Mouse (Mus musculus): ENCODE measurements around the gene Arhgef3.

Gene Arhgef3

DNA sequence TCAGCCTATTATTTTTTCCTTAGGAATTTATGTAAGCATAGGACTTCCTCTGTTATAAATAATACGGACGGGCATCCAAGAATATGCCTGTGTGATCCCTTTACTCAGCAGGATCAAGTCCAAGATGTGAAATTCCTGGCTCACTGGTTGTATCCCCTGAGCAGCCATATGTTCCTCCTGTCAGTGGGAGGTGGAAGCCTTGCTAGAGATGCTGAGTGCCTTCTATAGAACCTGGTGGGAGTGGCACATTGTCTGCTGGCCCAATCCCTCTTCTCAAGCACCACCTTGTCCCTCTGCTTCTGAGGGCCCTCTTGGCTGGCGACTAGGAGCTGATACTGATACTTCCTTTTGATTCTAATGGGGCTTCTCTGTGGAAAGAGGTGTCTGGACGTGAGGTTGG is 155.1 kb downstream of the Arhgef3 start:
- no peak for DNase-seq (ENCODE audit: low spot score)

GRCm38 (mm10) chr14:27270466-27270865 is 155.8 kb downstream of the Arhgef3 start:
- DNase-seq (ENCODE audit: low spot score) = no peak

- peak; percentile 28 for DNase-seq (ENCODE audit: low spot score)
These were observed 156.8 kb downstream of the Arhgef3 start for GRCm38 (mm10) chr14:27271371-27272071.

GRCm38 (mm10) chr14:27272072-27272834 is 157.6 kb downstream of the Arhgef3 start:
- DNase-seq (ENCODE audit: low spot score) = no peak

- no peak for DNase-seq (ENCODE audit: low spot score)
These were observed 158.1 kb downstream of the Arhgef3 start for GRCm38 (mm10) chr14:27272835-27273138.

GRCm38 (mm10) chr14:27273169-27273568 is 158.5 kb downstream of the Arhgef3 start:
- no peak for DNase-seq (ENCODE audit: low spot score)

GRCm38 (mm10) chr14:27277259-27277658 is 162.6 kb downstream of the Arhgef3 start:
- no peak for DNase-seq (ENCODE audit: low spot score)

GRCm38 (mm10) chr14:27280201-27280890 is 165.6 kb downstream of the Arhgef3 start:
- no peak for DNase-seq (ENCODE audit: low spot score)

- DNase-seq (ENCODE audit: low spot score) = no peak
These were observed 169.3 kb downstream of the Arhgef3 start for GRCm38 (mm10) chr14:27283956-27284355.

DNA sequence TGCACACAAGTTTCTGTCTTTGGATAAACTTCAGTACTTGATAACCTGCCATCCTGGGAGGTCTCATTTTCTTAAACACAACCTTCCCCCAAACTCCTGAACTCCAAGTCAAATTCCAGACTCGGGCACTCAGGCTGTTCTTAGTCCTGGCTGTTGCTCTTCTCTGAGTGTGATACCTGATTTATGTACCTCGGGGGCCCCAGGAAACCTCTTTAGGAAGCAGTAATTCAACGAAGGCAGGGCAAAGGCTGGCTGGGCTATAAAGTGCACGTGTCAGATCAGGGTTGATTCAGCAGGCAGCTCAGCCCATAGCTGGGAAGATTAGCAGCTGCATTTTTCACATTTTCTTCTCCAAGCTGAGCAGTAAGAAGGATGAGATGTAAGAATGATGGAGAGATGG is 171.5 kb downstream of the Arhgef3 start:
- no peak for DNase-seq (ENCODE audit: low spot score)

DNA sequence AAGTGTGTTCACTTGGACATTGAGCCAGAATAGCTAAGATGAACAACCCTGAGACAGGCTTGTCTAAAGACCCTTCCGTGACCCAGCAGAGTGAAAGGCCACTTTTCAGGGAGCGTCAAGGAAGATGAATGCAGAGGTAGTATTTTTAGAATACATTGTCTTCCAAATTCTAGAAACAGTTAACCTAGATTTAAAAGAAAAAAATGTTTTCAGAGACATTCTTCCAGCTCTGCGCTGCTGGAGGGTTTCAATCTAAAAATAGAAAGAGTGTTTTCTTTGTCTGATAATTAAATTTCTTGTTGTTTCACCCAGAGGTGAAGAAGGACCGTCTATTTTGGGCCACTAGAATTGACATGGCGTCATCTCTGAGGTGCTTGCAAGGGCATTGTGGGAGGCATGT is 174.4 kb downstream of the Arhgef3 start:
- DNase-seq (ENCODE audit: low spot score) = no peak

DNA sequence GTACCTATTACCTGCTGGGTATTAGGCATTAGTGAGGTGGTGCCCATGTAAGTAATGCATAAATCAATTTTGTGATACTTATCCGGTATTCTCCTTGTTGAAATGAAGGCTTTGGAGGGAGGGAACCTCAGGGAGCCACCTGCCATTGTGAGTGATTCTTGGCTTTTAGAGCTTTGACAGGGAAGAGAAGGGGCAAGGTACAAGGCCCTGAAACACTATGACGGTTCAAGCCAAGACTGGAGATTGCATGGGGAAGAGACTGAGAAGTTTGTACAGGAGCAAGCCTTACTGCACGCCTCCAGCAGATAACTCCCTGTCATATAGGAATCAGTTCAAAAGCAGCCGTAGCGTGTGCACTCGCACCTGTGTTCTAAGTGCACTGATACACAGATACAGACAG is 177.4 kb downstream of the Arhgef3 start:
- no peak for DNase-seq (ENCODE audit: low spot score)

- no peak for DNase-seq (ENCODE audit: low spot score)
These were observed 181.1 kb downstream of the Arhgef3 start for GRCm38 (mm10) chr14:27295821-27296220.

- DNase-seq (ENCODE audit: low spot score) = no peak
These were observed 182.3 kb downstream of the Arhgef3 start for GRCm38 (mm10) chr14:27296987-27297386.

DNA sequence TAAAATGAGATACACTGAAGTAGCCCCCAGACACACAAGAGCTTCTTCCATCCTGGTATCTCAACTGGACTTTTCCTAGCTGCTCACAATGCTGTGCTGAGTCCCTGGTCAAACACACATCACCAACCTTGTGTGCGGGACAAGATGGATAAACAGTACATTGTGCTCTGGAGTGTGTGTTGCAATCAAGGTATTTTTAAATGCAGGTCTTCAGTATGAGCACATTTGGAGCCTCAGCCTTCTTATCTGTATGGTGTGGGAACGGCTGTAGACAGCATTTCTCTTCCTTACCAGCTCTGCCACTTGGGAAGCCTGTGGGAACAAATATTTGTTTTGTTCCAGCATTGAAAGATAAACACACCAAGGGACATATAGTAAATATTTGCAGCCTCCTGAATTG is 184.2 kb downstream of the Arhgef3 start:
- DNase-seq (ENCODE audit: low spot score) = no peak

DNA sequence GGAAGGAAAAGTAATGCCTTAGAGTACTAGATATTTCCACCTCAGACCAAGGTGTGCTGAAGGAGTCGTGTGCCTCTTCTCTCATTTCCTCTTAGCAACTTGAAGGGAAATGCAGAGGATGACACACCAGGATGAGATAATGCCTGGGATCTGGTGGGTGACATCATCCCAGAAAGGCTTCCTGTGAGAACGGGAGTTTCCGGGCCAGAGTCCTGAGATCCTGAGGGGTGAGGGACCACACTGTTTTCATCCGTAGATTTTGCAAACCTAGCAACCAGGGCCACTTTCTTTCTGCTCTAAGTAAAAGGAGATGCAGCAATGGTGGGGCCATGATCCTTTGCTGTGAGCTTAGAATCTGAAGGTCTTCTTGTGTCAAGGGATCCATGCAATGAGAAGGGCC is 185.0 kb downstream of the Arhgef3 start:
- DNase-seq (ENCODE audit: low spot score) = peak; percentile 83

DNA sequence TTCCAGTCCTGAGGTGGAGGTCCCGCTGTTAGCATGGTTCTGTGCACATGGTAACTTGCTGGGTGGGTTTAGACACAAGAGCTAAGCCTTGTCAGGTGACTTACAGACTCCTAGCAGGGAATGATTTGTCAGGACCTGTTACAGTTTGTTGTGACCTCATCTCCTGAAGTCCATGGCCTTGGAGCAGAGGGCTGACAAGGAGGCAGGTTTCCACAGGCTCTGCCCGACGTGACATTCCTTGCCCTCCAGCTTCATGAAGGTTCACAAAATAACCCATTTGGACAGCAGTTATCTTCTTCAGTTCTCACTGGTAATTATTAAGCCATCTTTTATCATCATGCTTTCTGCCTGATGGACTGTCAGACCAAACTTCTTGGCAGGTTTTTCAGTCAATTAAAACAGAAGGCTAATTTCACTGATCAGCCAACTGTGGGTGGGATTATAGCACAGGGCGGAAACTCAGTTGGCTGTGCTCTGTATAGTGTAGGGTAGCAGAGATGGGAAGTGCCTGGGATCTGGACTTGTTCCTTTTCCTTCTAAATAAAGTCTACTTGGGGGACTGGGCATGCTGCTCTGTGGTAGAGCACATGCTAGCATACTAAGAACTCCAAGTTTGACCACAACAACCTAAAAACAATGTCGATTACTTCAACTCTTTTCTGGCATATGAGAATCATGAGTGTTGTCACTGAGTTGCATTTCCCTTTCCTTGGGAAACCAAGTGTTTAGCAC is 187.2 kb downstream of the Arhgef3 start:
- DNase-seq (ENCODE audit: low spot score) = no peak

- DNase-seq (ENCODE audit: low spot score) = no peak
These were observed 188.6 kb downstream of the Arhgef3 start for GRCm38 (mm10) chr14:27303294-27303693.

DNA sequence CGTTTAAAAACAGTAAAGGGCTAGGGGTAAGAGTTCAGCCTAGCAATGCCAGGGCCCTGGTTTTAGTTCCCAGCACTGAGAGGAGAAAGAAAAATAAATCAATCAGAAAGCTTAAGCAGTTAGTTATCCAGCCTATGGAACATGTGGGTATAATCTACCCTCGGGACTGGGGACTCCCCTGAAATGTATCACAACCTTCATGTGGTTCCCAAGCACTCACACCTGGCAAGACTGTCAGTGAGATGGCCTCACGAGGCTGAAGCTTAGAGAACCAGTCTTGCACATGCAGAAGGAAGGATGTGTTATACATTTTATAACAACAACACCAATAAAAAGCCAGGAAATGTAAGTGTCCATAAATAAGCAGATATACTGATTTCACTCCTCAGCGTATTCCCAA is 189.7 kb downstream of the Arhgef3 start:
- no peak for DNase-seq (ENCODE audit: low spot score)

DNA sequence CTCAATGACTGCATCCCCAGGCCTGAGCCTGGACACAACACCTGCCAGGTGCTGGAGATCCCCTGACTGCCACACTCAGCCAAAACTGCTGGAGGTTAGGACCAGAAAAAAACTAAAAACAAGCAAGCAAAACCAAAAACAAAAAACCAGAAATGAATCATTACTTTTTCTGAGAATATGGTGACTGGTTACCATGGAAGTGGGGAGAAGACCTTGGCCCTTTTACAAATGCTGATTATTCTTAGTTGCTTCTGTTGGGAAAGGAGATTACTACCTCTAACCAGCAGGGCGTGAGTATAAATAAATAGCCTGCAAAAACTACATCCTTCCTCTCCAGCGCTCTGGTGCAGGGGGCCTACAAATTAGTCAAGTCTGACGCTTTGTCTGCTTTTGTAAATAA is 194.1 kb downstream of the Arhgef3 start:
- DNase-seq (ENCODE audit: low spot score) = no peak

- DNase-seq (ENCODE audit: low spot score) = no peak
These were observed 196.0 kb downstream of the Arhgef3 start for GRCm38 (mm10) chr14:27310559-27311242.

DNA sequence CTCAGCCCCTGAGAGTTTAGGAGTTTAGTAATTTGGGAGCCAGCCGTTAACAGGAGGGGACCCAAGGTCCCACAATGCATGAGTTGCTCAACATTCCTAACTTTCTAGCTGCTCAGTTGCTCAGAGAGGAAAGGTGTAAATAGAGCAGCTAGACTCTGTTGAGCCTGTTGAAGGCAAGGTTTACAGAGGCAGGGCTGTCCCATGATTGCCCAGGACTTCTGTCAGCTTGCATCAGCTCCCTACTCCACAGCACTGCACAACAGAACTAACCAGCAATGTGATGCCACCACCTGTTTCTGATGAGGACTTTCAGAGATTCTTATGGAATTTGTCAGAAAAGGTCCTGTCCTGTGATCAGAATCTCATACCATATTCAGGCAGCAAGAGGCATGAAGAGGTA is 197.7 kb downstream of the Arhgef3 start:
- peak; percentile 45 for DNase-seq (ENCODE audit: low spot score)
